Mouse (Mus musculus) cortical plate, adult 2 months (tissue): ENCODE measurements around the gene Slc44a3.

Source experiments
- CTCF ChIP-seq: fragments of 200-500 bp; IDR thresholded peaks from 2 replicates; pipeline ENCODE4 v1.5.1; 2011; ENCODE audit warnings: mild to moderate bottlenecking, control low read depth, low read length; ENCODE audit not compliant: insufficient read depth; ENCODE audit errors: extremely low read depth
- POLR2A ChIP-seq: fragments of 200-500 bp; IDR thresholded peaks from 2 replicates; pipeline ENCODE4 v1.6.1; 2011; ENCODE audit warnings: mild to moderate bottlenecking, low read length, control low read depth; ENCODE audit not compliant: insufficient read depth; ENCODE audit errors: extremely low read depth

DNA sequence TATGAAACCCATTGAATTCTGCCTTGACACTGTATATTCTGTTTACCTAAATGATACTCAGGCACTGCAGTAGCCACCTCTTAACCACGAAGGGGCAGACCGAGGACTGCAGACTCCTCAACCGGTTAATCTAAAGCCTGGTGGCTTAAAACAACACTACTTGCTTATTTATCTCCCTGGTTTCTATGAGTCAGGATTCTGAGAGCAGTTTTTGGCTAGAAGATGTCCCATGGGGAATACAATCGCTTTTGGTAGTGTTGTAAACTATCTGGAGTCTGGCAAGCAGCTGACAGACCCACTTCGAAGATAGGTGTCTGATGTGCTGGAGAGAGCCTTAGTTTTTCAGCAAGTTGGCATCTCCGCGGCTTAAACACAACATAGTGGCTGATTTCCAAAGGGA, 41.7 kb upstream of the Slc44a3 start:
- TF ChIP-seq CTCF (no peak), POLR2A (no peak)
